Mouse (Mus musculus): ENCODE data around the gene Nmd3. TPM values are rescaled to one million over a fixed set of nuclear protein-coding genes. Genes with fewer than 3 reads are reported as not detected.

The Nmd3 gene
- polyA plus RNA-seq, 1 experiment from 2014 or later: 165 TPM

- H3K4me3 ChIP-seq (ENCODE audit: low read length): no peak overlapping the region
- H3K36me3 ChIP-seq (ENCODE audit: control insufficient read depth, insufficient read depth, low read length): no peaks in the 10 kb centered on the region
- ATAC-seq (ENCODE audit: low FRiP score, low TSS enrichment): no peak
- H3K4me2 ChIP-seq (replicated peaks; ENCODE audit: low read depth, low read length): no peak overlapping the region
- H3K9me3 ChIP-seq (ENCODE audit: control insufficient read depth, low read length): no peaks in the 10 kb centered on the region
- H3K4me1 ChIP-seq (ENCODE audit: control insufficient read depth, insufficient read depth, low read length): no peaks in the 10 kb centered on the region
- no peak overlapping the region for H3K9ac ChIP-seq (ENCODE audit: low read depth, low read length)
- 66% methylated on average over 3 of the region's 3 CpGs for WGBS
- H3K27ac ChIP-seq (ENCODE audit: low read depth, low read length): no peak overlapping the region
- no peaks in the 10 kb centered on the region for H3K27me3 ChIP-seq (ENCODE audit: control insufficient read depth, insufficient read depth, low read length)
Observed at GRCm38 (mm10) chr3:69792823-69793417, 71.1 kb downstream of the Nmd3 start.

- Histone ChIP-seq H3K9me3 (ENCODE audit: control insufficient read depth, low read length) (no peaks in the 10 kb centered on the region), H3K27ac (ENCODE audit: low read depth, low read length) (no peak overlapping the region), H3K36me3 (ENCODE audit: control insufficient read depth, insufficient read depth, low read length) (no peaks in the 10 kb centered on the region), H3K27me3 (ENCODE audit: control insufficient read depth, insufficient read depth, low read length) (no peaks in the 10 kb centered on the region), H3K4me1 (ENCODE audit: control insufficient read depth, insufficient read depth, low read length) (no peaks in the 10 kb centered on the region), H3K9ac (ENCODE audit: low read depth, low read length) (no peak overlapping the region), H3K4me3 (ENCODE audit: low read length) (no peak overlapping the region), H3K4me2 (replicated peaks; ENCODE audit: low read depth, low read length) (no peak overlapping the region)
- no peak for ATAC-seq (ENCODE audit: low FRiP score, low TSS enrichment)
- 90% methylated on average over 4 of the region's 4 CpGs for WGBS
Observed at GRCm38 (mm10) chr3:69797533-69797932, 75.7 kb downstream of the Nmd3 start.

- Histone ChIP-seq H3K4me2 (replicated peaks; ENCODE audit: low read depth, low read length) (no peak overlapping the region), H3K36me3 (ENCODE audit: control insufficient read depth, insufficient read depth, low read length) (no peaks in the 10 kb centered on the region), H3K4me3 (ENCODE audit: low read length) (no peak overlapping the region), H3K9ac (ENCODE audit: low read depth, low read length) (no peak overlapping the region), H3K9me3 (ENCODE audit: control insufficient read depth, low read length) (no peaks in the 10 kb centered on the region), H3K4me1 (ENCODE audit: control insufficient read depth, insufficient read depth, low read length) (no peaks in the 10 kb centered on the region), H3K27me3 (ENCODE audit: control insufficient read depth, insufficient read depth, low read length) (no peaks in the 10 kb centered on the region), H3K27ac (ENCODE audit: low read depth, low read length) (no peak overlapping the region)
- ATAC-seq (ENCODE audit: low FRiP score, low TSS enrichment): no peak
- 83% methylated on average over 2 of the region's 2 CpGs for WGBS
Observed at GRCm38 (mm10) chr3:69797969-69798368, 76.2 kb downstream of the Nmd3 start.

GRCm38 (mm10) chr3:69799096-69799495, 77.3 kb downstream of the Nmd3 start:
- Histone ChIP-seq H3K9ac (ENCODE audit: low read depth, low read length) (no peak overlapping the region), H3K4me3 (ENCODE audit: low read length) (no peak overlapping the region), H3K4me1 (ENCODE audit: control insufficient read depth, insufficient read depth, low read length) (no peaks in the 10 kb centered on the region), H3K27ac (ENCODE audit: low read depth, low read length) (no peak overlapping the region), H3K36me3 (ENCODE audit: control insufficient read depth, insufficient read depth, low read length) (no peaks in the 10 kb centered on the region), H3K9me3 (ENCODE audit: control insufficient read depth, low read length) (no peaks in the 10 kb centered on the region), H3K4me2 (replicated peaks; ENCODE audit: low read depth, low read length) (no peak overlapping the region), H3K27me3 (ENCODE audit: control insufficient read depth, insufficient read depth, low read length) (no peaks in the 10 kb centered on the region)
- ATAC-seq (ENCODE audit: low FRiP score, low TSS enrichment): no peak
- WGBS: 83% methylated on average over 1 of the region's 1 CpGs

- ATAC-seq (ENCODE audit: low FRiP score, low TSS enrichment): no peak
- Histone ChIP-seq H3K4me2 (replicated peaks; ENCODE audit: low read depth, low read length) (no peak overlapping the region), H3K4me1 (ENCODE audit: control insufficient read depth, insufficient read depth, low read length) (no peaks in the 10 kb centered on the region), H3K36me3 (ENCODE audit: control insufficient read depth, insufficient read depth, low read length) (no peaks in the 10 kb centered on the region), H3K27ac (ENCODE audit: low read depth, low read length) (no peak overlapping the region), H3K9me3 (ENCODE audit: control insufficient read depth, low read length) (no peaks in the 10 kb centered on the region), H3K27me3 (ENCODE audit: control insufficient read depth, insufficient read depth, low read length) (no peaks in the 10 kb centered on the region), H3K4me3 (ENCODE audit: low read length) (no peak overlapping the region), H3K9ac (ENCODE audit: low read depth, low read length) (no peak overlapping the region)
- WGBS: 32% methylated on average over 7 of the region's 7 CpGs
Observed at GRCm38 (mm10) chr3:69800829-69801384, 79.1 kb downstream of the Nmd3 start.

GRCm38 (mm10) chr3:69803137-69803536, 81.4 kb downstream of the Nmd3 start:
- Histone ChIP-seq H3K9me3 (ENCODE audit: control insufficient read depth, low read length) (no peaks in the 10 kb centered on the region), H3K27me3 (ENCODE audit: control insufficient read depth, insufficient read depth, low read length) (no peaks in the 10 kb centered on the region), H3K4me2 (replicated peaks; ENCODE audit: low read depth, low read length) (no peak overlapping the region), H3K9ac (ENCODE audit: low read depth, low read length) (no peak overlapping the region), H3K4me3 (ENCODE audit: low read length) (no peak overlapping the region), H3K27ac (ENCODE audit: low read depth, low read length) (no peak overlapping the region), H3K36me3 (ENCODE audit: control insufficient read depth, insufficient read depth, low read length) (no peaks in the 10 kb centered on the region), H3K4me1 (ENCODE audit: control insufficient read depth, insufficient read depth, low read length) (no peaks in the 10 kb centered on the region)
- no peak for ATAC-seq (ENCODE audit: low FRiP score, low TSS enrichment)
- 100% methylated on average over 1 of the region's 1 CpGs for WGBS

Other genes starting within 250 kb of the Nmd3 start
- gene B3galnt1, start 123.0 kb upstream of the Nmd3 start, polyA plus RNA-seq (2014; fragmentation: Nextera tagmentation; extraction: Ambion mirVana): 27.7 and 29.4 TPM in 2 replicates
- 0.99 and 1.5 TPM in 2 replicates for gene Sptssb, start 138.0 kb downstream of the Nmd3 start, polyA plus RNA-seq (2014; fragmentation: Nextera tagmentation; extraction: Ambion mirVana)